23 mouse cellular contexts compared by ENCODE assay signal in the genomic region with DNA sequence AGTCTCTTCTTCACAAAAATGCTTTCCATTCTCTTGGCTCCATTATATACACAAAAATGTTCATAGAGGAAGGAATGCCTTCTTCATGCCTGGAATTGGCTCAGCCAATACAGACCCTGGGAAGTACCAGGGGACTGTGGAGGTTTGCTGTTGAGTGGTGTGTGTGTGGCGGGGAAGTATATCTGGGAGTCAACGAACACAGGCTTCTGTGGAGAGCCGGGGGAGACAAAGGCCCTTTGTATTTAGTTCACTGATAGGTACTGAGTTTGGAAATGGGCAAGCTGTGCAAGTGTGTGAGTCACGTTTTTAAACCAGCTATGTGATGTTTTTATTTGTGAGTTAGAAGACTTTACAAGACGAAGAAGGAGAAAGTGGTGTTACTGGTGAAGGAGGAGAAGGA.
A peak's percentile ranks its signal among the peaks of the same experiment; 100 is the strongest.
DNase-seq lines count a peak whose midpoint lies in the region; ATAC-seq and TF ChIP-seq lines count a peak whose summit lies in the region.
"Had no signal": no experiment of that assay in that cellular context is flagged by ENCODE, and none has a peak within 500 bp of the region (broad histone marks: within the 10 kb centered on the region; RNA-seq: fewer than 3 reads in every experiment).

No protein-coding gene starts in this region.

- 45% methylated on average over 5 of the region's 5 CpGs for WGBS in hindbrain, embryonic 11.5 days
- 39% methylated on average over 5 of the region's 5 CpGs for WGBS in hindbrain, embryonic 13.5 days
- WGBS in lung, embryonic 15.5 days = 42% methylated on average over 5 of the region's 5 CpGs

- H3K9ac ChIP-seq in hindbrain, embryonic 11.5 days (ENCODE audit: low read depth, low read length) = no peak overlapping the region
- H3K9ac ChIP-seq in hindbrain, embryonic 13.5 days = no peak overlapping the region
- no peak overlapping the region for H3K9ac ChIP-seq in lung, embryonic 15.5 days
- H3K9ac ChIP-seq: embryonic facial prominence, embryonic 13.5 days; hindbrain, embryonic 15.5 days; kidney, embryonic 15.5 days; liver, embryonic 15.5 days had no signal

- TF ChIP-seq POLR2A in cortical plate, adult 2 months (IDR thresholded peaks at IDR 0.05; ENCODE audit: extremely low read depth, insufficient read depth, low read length) = no peak

- H3K4me1 ChIP-seq in hindbrain, embryonic 11.5 days (replicated peaks; ENCODE audit: control insufficient read depth, insufficient read depth, low read length) = no peaks in the 10 kb centered on the region
- H3K4me1 ChIP-seq in hindbrain, embryonic 13.5 days (replicated peaks) = peaks cover 29% of the 10 kb centered on the region
- H3K4me1 ChIP-seq in lung, embryonic 15.5 days = peaks cover 19% of the 10 kb centered on the region
- peaks cover 9% of the 10 kb centered on the region for H3K4me1 ChIP-seq in cortical plate, adult 2 months (ENCODE audit: control insufficient read depth, insufficient read depth, low read length)
- H3K4me1 ChIP-seq: kidney, embryonic 15.5 days; liver, embryonic 15.5 days had no signal

- TF ChIP-seq CTCF in cortical plate, adult 2 months (IDR thresholded peaks at IDR 0.05; ENCODE audit: extremely low read depth, insufficient read depth, low read length) = no peak

- 0 out of 2 replicates have a peak, but pooled peaks have one; percentile 45 for ATAC-seq in hindbrain, embryonic 11.5 days (ENCODE audit: low FRiP score)
- no peak for ATAC-seq in hindbrain, embryonic 13.5 days (ENCODE audit: low FRiP score)
- peak; percentile 42; the same call in 1 of the 2 replicates for ATAC-seq in lung, embryonic 15.5 days (ENCODE audit: borderline replicate concordance, extremely low read depth, low FRiP score, low TSS enrichment)
- ATAC-seq: forebrain, embryonic 16.5 days; midbrain, embryonic 16.5 days had no signal

- no peaks in the 10 kb centered on the region for H3K9me3 ChIP-seq in hindbrain, embryonic 11.5 days (ENCODE audit: control insufficient read depth, low read length)
- H3K9me3 ChIP-seq in hindbrain, embryonic 13.5 days = no peaks in the 10 kb centered on the region
- no peaks in the 10 kb centered on the region for H3K9me3 ChIP-seq in lung, embryonic 15.5 days
- H3K9me3 ChIP-seq: embryonic facial prominence, embryonic 13.5 days; hindbrain, embryonic 15.5 days; kidney, embryonic 15.5 days; liver, embryonic 15.5 days had no signal

- H3K36me3 ChIP-seq in hindbrain, embryonic 11.5 days (ENCODE audit: control insufficient read depth, insufficient read depth, low read length) = no peaks in the 10 kb centered on the region
- H3K36me3 ChIP-seq in hindbrain, embryonic 13.5 days = no peaks in the 10 kb centered on the region
- no peaks in the 10 kb centered on the region for H3K36me3 ChIP-seq in lung, embryonic 15.5 days
- H3K36me3 ChIP-seq: hindbrain, embryonic 15.5 days; kidney, embryonic 15.5 days; liver, embryonic 15.5 days had no signal

- no peaks in the 10 kb centered on the region for H3K27me3 ChIP-seq in hindbrain, embryonic 11.5 days (ENCODE audit: control insufficient read depth, insufficient read depth, low read length)
- H3K27me3 ChIP-seq in hindbrain, embryonic 13.5 days = no peaks in the 10 kb centered on the region
- H3K27me3 ChIP-seq in lung, embryonic 15.5 days = no peaks in the 10 kb centered on the region
- H3K27me3 ChIP-seq: embryonic facial prominence, embryonic 13.5 days; hindbrain, embryonic 15.5 days; kidney, embryonic 15.5 days; liver, embryonic 15.5 days had no signal

- H3K4me2 ChIP-seq in hindbrain, embryonic 11.5 days (replicated peaks; ENCODE audit: low read depth, low read length) = no peak overlapping the region
- H3K4me2 ChIP-seq in hindbrain, embryonic 13.5 days = no peak overlapping the region
- H3K4me2 ChIP-seq in lung, embryonic 15.5 days = no peak overlapping the region
- H3K4me2 ChIP-seq: embryonic facial prominence, embryonic 13.5 days; hindbrain, embryonic 15.5 days; kidney, embryonic 15.5 days; liver, embryonic 15.5 days; midbrain, embryonic 11.5 days had no signal

- DNase-seq in hindbrain, embryonic 11.5 days (ENCODE audit: low spot score) = no peak
- DNase-seq in lung, postnatal 14 days = no peak
- peak; percentile 53 for DNase-seq in Muller cell, postnatal 12 days (ENCODE audit: inconsistent ontology term)
- DNase-seq in left cerebral cortex, adult 18-20 months (ENCODE audit: low spot score in 2 of 2) = no peak
- DNase-seq: adrenal gland, adult 8-10 months; B cell, adult 2 months; cerebellum, adult 8-10 months; cerebellum, postnatal 25 days; heart, postnatal 14 days; kidney, adult 18-20 months; kidney, postnatal 36 days; lung, postnatal 10 days; thymus, postnatal 14 days had no signal

- H3K27ac ChIP-seq in hindbrain, embryonic 11.5 days (ENCODE audit: low read depth, low read length) = no peak overlapping the region
- H3K27ac ChIP-seq in hindbrain, embryonic 13.5 days = no peak overlapping the region
- H3K27ac ChIP-seq in lung, embryonic 15.5 days = peak overlapping the region; percentile 69
- peak overlapping the region; percentile 29; the same call in 1 of the 2 replicates for H3K27ac ChIP-seq in cortical plate, adult 2 months (ENCODE audit: insufficient read depth, low read length)
- H3K27ac ChIP-seq: embryonic facial prominence, embryonic 13.5 days; hindbrain, embryonic 15.5 days; kidney, embryonic 15.5 days; liver, embryonic 15.5 days had no signal

- H3K4me3 ChIP-seq in hindbrain, embryonic 11.5 days (ENCODE audit: low read depth, low read length) = no peak overlapping the region
- H3K4me3 ChIP-seq in hindbrain, embryonic 13.5 days = no peak overlapping the region
- no peak overlapping the region for H3K4me3 ChIP-seq in lung, embryonic 15.5 days
- no peak overlapping the region for H3K4me3 ChIP-seq in cortical plate, adult 2 months (ENCODE audit: insufficient read depth, low read length)
- H3K4me3 ChIP-seq: embryonic facial prominence, embryonic 13.5 days; hindbrain, embryonic 15.5 days; kidney, embryonic 15.5 days; liver, embryonic 15.5 days had no signal

Comparison
In these comparisons a context has a peak if more than half of its experiments do, and no peak if none do; other contexts are left out.
1. H3K27ac ChIP-seq: peak in lung, embryonic 15.5 days (single experiment) and cortical plate, adult 2 months (single experiment); none in hindbrain, embryonic 11.5 days (single experiment) and hindbrain, embryonic 13.5 days (single experiment).